Mouse (Mus musculus) liver, embryonic 12.5 days (tissue): ENCODE results near the gene Chl1. TPM values are rescaled to one million over a fixed set of nuclear protein-coding genes. Genes with fewer than 3 reads are reported as not detected.

Experiments
- ATAC-seq: fragments of 200-750 bp; cut with Nextera tagmentation; 2 replicates; pipeline ENCODE4 v1.8.0; 2017; ENCODE audit warnings: moderate number of reproducible peaks, mild to moderate bottlenecking, moderate library complexity
- H3K27ac ChIP-seq: fragments of 300-500 bp; sonication (generic); 2 replicates; pipeline ENCODE4 v1.5.1; 2016; ENCODE audit warnings: mild to moderate bottlenecking
- H3K27me3 ChIP-seq: fragments of 300-500 bp; sonication (generic); replicated peaks from 2 replicates; pipeline ENCODE4 v1.6.1; 2016; ENCODE audit warnings: mild to moderate bottlenecking, moderate library complexity
- H3K36me3 ChIP-seq: fragments of 300-500 bp; sonication (generic); 2 replicates; pipeline ENCODE4 v1.6.1; 2016; ENCODE audit warnings: mild to moderate bottlenecking, moderate library complexity
- H3K4me1 ChIP-seq: fragments of 300-500 bp; sonication (generic); 2 replicates; pipeline ENCODE4 v1.6.1; 2016
- H3K4me2 ChIP-seq: fragments of 300-500 bp; sonication (generic); 2 replicates; pipeline ENCODE4 v1.6.1; 2016; ENCODE audit warnings: mild to moderate bottlenecking, moderate library complexity
- H3K4me3 ChIP-seq: fragments of 300-500 bp; sonication (generic); 2 replicates; pipeline ENCODE4 v1.5.1; 2016; ENCODE audit warnings: mild to moderate bottlenecking, moderate library complexity
- H3K9ac ChIP-seq: fragments of 300-500 bp; sonication (generic); 2 replicates; pipeline ENCODE4 v1.6.1; 2016; ENCODE audit warnings: mild to moderate bottlenecking, moderate library complexity
- H3K9me3 ChIP-seq: fragments of 300-500 bp; sonication (generic); replicated peaks from 2 replicates; pipeline ENCODE4 v1.6.1; 2016; ENCODE audit warnings: mild to moderate bottlenecking, moderate library complexity
- WGBS: fragments of 180-500 bp; shearing (Covaris S2); methylation state at CpG from one replicate; pipeline ENCODE4 v1.1.7; 2016; ENCODE audit not compliant: insufficient replicate concordance; 5-methylcytosine and 5-hydroxymethylcytosine counted together
- polyA plus RNA-seq: library from polyadenylated mRNA; unstranded; fragments of >200 nt; fragmentation: Nextera tagmentation; extraction: Ambion mirVana; gene quantifications from 2 replicates; pipeline ENCODE4 v1.2.1, GENCODE M21; 2016

Chl1 gene
- 0.06 and 0.13 TPM in 2 replicates for polyA plus RNA-seq

DNA sequence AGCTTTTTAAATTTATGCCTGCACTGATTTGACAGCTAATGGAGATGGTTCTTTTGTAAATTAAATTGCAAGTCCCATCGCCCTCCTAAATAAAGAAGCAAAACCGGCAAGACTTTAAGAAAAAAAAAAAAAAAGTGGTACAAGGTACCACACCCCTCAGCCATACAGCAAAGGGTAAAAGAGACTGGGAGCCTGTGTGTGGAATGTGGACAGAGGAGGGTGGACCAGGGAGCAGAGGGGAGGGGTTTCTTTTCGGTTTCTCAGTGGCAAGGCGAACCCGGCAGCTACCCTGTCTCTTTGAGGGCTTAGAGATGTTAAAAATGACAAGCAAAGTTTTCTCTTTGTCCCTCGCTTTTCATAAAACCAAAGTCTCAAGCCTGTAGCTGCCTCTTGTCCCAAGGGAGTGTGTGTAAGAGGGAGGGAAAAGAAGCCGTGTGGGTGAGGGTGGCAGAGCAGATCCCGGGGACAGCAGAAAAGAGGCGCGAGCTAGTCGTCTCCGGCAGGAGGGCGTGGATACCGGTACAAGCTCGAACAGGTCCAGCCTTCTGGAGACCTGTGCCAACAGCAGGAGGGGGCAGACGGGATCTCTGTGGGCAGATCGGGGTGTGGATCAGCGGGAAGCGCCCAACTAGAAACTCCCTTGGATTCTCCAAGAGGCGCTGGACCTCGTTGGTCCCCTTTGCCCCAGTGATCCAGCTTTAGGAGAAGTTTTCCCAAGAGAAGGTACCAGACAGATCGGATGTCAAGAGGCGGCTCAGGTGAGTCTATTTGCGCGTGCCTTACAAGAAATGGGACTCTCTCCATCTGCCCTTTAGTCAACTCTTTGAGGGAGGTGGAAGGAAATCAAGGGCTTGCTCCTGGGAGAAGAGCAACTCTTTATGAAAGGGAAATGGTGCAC, at the start of gene Chl1:
Chl1 (plus strand) TSS at position 195 of the 898 bp plus-strand sequence.
- Histone ChIP-seq H3K27ac (no peak within 1 kb of the TSS), H3K4me3 (peak within 1 kb of the TSS; percentile 22), H3K4me2 (peak within 1 kb of the TSS; percentile 57), H3K27me3 (peaks cover 37% of the 10 kb centered on the region), H3K9ac (no peak within 1 kb of the TSS), H3K36me3 (no peaks in the 10 kb centered on the region), H3K4me1 (no peaks in the 10 kb centered on the region), H3K9me3 (no peaks in the 10 kb centered on the region)
- ATAC-seq, result no peak
- WGBS, result 6% methylated on average over 25 of the region's 25 CpGs

DNA sequence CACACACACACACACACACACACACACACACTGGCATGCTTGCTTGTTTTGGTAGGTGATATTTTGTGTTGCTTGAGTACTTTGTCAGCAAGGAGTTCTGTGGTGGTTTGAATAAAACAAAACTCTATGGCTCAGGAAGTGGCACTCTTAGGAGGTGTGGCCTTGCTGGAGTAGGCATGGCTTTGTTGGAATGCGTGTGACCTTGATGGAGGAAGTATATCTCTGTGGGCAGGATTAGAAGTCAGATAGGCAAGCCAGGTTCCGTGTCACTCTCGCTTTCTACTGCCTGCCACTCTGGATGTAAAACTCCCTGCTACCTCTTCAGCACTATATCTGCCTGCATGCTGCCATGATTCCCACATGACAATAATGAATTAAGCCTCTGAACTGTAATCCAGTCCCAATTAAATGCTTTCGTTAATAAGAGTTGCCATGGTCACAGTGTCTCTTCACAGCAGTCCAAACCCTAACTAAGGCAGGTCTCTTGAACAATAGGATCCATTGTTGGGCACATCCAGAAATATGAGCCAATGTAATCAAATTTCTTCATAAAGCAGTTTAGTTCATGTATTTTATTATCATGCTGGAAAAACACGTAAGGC, 44.8 kb upstream of the Chl1 start:
- Histone ChIP-seq H3K27ac (no peak overlapping the region), H3K4me2 (no peak overlapping the region), H3K36me3 (no peaks in the 10 kb centered on the region), H3K4me1 (no peaks in the 10 kb centered on the region), H3K9me3 (no peaks in the 10 kb centered on the region), H3K27me3 (no peaks in the 10 kb centered on the region), H3K9ac (no peak overlapping the region), H3K4me3 (no peak overlapping the region)
- no peak for ATAC-seq
- 38% methylated on average over 5 of the region's 5 CpGs for WGBS

DNA sequence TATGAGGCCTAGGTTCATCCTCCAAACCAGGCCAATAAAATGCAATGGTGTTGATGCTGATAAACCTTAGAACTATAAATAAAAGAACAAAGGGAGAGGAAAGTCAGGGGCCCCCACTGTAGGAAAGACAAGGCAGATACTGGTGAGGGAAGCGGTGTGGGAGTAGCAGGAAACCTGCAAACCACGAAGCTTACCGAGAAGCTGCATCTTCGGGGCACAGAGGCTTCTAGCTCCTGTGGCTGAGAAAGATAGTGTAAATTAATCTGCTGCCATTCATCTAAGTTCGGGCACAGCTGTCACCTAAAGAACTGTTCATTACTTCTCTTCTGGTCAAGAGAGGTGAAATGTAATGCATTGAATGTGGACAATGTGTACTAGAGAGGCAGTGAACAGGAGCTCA, 37.1 kb upstream of the Chl1 start:
- Histone ChIP-seq H3K9ac (no peak overlapping the region), H3K36me3 (no peaks in the 10 kb centered on the region), H3K4me2 (no peak overlapping the region), H3K27ac (no peak overlapping the region), H3K4me3 (no peak overlapping the region), H3K27me3 (no peaks in the 10 kb centered on the region), H3K4me1 (peaks cover 7% of the 10 kb centered on the region; the same call in 1 of the 2 replicates), H3K9me3 (no peaks in the 10 kb centered on the region)
- ATAC-seq, result peak; percentile 69
- WGBS, result 7% methylated on average over 5 of the region's 5 CpGs

DNA sequence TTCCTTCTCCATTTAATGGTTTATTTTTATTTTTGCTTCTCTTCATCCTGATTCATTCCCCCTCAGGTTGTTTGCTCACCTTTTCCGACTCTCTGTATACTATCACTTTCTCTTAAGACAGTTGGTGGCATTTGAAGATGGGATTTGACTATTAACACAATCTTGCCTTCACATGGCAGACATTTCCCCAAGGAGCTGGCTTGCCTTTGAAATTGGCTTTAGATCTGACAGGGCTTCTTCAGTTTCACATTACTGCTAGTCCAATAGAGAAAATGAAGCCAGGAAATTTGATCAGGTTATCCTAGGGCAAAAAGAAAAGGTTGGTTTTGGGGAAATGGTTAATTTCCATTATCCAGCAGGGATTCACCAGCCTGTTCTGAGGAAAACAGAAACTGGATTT, 23.2 kb upstream of the Chl1 start:
- Histone ChIP-seq H3K9me3 (no peaks in the 10 kb centered on the region), H3K4me1 (no peaks in the 10 kb centered on the region), H3K4me3 (no peak overlapping the region), H3K36me3 (no peaks in the 10 kb centered on the region), H3K9ac (no peak overlapping the region), H3K27me3 (no peaks in the 10 kb centered on the region), H3K4me2 (no peak overlapping the region), H3K27ac (no peak overlapping the region)
- ATAC-seq, result no peak
- 70% methylated on average over 1 of the region's 1 CpGs for WGBS

DNA sequence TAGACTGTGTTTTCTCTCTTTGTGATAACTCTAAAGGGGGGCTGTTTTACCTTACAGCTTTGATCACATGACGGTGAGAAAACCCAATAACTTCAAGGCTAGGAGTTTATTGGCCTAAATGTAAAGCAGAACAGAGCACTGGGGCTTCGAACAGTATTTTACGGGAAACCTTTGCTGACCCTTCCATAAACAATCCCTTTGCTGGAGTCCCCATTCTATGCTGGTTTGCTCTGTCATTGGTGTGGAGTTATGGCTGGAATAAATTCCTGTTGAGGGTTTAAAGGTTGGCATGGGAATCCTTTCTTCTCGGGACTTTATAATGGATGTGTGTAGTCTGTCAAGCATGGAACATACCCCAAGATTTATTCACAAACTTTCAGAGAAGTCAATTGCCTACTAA, 12.0 kb upstream of the Chl1 start:
- Histone ChIP-seq H3K9me3 (no peaks in the 10 kb centered on the region), H3K27me3 (no peaks in the 10 kb centered on the region), H3K36me3 (no peaks in the 10 kb centered on the region), H3K4me2 (no peak overlapping the region), H3K4me1 (no peaks in the 10 kb centered on the region), H3K4me3 (no peak overlapping the region), H3K9ac (no peak overlapping the region), H3K27ac (no peak overlapping the region)
- no peak for ATAC-seq
- WGBS, result 68% methylated on average over 4 of the region's 4 CpGs

DNA sequence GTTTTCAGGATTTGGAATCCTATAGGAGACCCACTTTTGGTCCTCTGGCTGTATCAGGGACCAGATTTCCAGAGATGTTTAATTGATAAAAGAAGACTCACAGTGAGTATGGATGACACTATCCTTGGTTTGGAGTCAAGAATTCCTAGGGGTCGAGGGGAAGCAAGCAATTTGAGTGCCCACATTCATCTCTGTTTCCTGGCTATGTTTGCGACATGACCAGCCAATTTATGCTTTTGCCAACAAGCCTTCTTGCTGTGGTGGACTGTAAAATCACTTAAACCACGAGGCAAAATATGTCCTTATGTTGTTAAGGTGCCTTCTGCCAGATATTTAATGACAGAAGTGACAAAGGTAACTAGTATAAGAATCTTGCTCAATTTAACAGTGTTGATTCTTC, 6.3 kb upstream of the Chl1 start:
- Histone ChIP-seq H3K27me3 (no peaks in the 10 kb centered on the region), H3K36me3 (no peaks in the 10 kb centered on the region), H3K4me3 (no peak overlapping the region), H3K4me2 (no peak overlapping the region), H3K9ac (no peak overlapping the region), H3K27ac (no peak overlapping the region), H3K4me1 (no peaks in the 10 kb centered on the region), H3K9me3 (no peaks in the 10 kb centered on the region)
- ATAC-seq, result no peak
- 41% methylated on average over 3 of the region's 3 CpGs for WGBS

DNA sequence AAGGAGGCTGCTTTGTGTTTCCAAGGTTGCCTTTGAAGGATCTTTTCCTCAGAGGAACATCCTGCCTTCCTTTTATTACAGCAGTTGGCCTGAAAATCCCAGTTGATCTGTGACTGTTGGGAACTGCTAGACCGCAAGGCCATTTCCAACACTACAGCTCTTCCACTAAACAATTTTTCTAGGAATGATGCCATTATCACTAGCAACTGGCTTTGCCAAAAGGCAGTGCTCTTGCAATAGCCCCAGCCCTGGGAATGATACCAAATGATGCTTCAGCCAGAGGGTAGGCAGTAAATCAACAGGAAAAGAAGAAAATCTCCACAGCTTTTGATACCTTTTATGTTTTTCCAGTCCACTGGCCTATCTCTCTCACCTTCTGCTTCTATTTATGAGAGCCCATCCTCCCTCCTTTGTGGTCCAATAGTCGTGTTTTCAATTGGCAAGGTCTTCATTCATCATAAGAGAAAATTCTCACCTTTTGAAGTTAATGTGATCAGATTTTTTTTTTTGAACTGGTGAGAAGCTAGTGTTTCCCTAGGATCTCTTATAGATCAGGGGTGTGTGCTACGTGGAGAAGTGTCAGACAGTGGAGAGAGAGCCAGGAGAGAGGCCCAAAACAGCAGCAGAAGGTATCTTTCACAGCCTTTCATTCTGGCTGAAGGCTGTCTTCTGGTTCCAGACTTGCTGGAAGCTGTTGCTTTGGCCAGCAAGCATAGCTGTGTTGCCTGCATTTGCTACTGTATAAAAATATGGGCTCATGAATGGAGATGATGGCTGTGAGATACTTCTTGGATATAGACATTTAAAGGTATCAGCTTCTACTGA, 2.4 kb upstream of the Chl1 start:
- ATAC-seq, result no peak
- WGBS, result 44% methylated on average over 3 of the region's 3 CpGs
- Histone ChIP-seq H3K36me3 (no peaks in the 10 kb centered on the region), H3K27me3 (peaks cover 30% of the 10 kb centered on the region), H3K9me3 (no peaks in the 10 kb centered on the region), H3K27ac (no peak overlapping the region), H3K4me3 (no peak overlapping the region), H3K4me2 (no peak overlapping the region), H3K9ac (no peak overlapping the region), H3K4me1 (no peaks in the 10 kb centered on the region)

DNA sequence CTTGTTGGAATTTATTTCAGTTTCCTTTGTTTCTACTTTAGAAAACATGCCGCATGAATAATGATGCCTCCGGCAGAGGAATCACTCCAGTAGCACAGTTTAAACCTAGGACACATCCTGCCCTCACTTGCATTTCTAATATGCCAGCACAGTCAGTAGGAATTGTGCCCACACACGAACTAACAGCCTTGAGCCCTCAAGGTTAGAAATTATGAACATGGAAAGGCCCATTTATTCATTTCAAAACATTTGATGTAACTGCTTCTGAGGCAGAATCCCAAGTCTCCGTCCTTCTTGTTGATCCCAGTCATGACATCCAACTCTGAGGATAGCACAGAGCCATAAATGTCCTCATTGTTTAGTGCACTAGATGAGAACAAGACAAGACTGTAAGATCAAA, 790 bp upstream of the Chl1 start:
- Histone ChIP-seq H3K4me1 (no peaks in the 10 kb centered on the region), H3K36me3 (no peaks in the 10 kb centered on the region), H3K9me3 (no peaks in the 10 kb centered on the region), H3K9ac (no peak overlapping the region), H3K27me3 (peaks cover 37% of the 10 kb centered on the region), H3K4me3 (no peak overlapping the region), H3K27ac (no peak overlapping the region), H3K4me2 (no peak overlapping the region)
- WGBS, result 59% methylated on average over 4 of the region's 4 CpGs
- no peak for ATAC-seq

DNA sequence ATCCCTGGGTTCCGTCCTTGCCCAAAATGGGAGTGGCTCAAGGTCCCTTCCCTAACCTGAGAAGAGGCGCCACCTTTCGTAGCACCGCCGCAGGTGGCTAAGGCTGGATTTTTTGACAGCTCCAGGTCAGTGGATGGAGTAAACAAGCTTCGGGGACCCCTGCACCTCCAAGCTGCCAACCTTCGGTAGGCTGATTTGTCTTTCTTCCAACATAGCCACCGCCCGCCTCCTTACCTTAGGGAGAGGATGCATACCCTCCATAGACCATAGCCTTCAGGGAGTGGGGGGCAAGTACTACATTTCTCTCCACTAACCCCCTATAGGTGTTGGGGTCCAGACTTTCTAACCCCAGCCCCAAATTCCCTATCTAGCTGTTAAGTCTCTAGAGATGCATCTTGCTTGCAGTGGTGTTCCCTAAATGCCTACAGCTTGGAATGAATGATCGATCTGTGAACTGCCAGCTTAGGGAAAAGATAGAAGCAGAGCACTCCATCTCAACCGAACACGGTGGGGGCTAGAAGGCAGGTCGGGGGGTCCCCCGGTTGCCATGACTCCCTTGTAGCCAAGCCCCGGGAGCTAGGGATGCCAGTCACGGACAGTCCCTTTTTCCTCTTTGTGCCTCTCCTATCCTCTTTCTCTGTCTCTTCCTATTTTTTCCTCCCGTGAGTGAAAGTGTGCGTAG, 1.0 kb downstream of the Chl1 start:
- Histone ChIP-seq H3K9ac (no peak overlapping the region), H3K36me3 (no peaks in the 10 kb centered on the region), H3K27ac (no peak overlapping the region), H3K27me3 (peaks cover 37% of the 10 kb centered on the region), H3K9me3 (no peaks in the 10 kb centered on the region), H3K4me2 (peak overlapping the region; percentile 57), H3K4me3 (peak overlapping the region; percentile 22), H3K4me1 (no peaks in the 10 kb centered on the region)
- no peak for ATAC-seq
- WGBS, result 8% methylated on average over 18 of the region's 18 CpGs

DNA sequence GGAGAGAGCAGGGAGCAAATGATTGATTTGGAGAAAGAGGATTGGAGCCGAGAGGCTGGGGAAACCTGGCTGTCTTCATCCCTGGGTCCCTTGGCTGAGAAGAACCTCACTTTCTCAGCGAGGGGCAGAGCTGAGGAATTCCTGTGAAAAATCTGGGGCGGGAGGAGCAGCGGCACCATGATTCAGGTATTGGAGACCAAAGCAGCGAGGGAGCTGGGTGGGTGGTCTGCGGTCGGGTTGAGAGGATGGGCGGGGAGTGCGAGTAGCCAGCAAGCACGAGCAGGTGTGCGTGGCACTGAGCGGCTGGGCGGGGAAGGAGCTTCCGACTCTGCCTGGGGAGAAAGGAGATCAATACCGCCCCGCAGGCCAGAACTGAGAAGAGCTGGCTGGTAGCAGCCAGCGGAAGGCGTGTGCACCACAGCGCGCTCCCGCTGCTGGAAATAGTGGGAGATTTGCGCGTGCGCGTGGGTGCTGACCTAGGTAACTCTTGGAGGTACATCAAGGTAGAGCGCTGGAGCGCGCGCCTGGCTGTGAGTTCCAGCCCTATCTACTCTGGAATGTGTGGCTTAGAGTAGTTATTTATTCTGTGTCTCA, 1.7 kb downstream of the Chl1 start:
- H3K27ac ChIP-seq, result no peak overlapping the region
- no peaks in the 10 kb centered on the region for H3K4me1 ChIP-seq
- peak overlapping the region; percentile 57 for H3K4me2 ChIP-seq
- WGBS, result 2% methylated on average over 29 of the region's 29 CpGs
- peak overlapping the region; percentile 21 for H3K4me3 ChIP-seq
- H3K9ac ChIP-seq, result no peak overlapping the region
- no peak for ATAC-seq
- H3K27me3 ChIP-seq, result peaks cover 37% of the 10 kb centered on the region
- no peaks in the 10 kb centered on the region for H3K36me3 ChIP-seq
- no peaks in the 10 kb centered on the region for H3K9me3 ChIP-seq

DNA sequence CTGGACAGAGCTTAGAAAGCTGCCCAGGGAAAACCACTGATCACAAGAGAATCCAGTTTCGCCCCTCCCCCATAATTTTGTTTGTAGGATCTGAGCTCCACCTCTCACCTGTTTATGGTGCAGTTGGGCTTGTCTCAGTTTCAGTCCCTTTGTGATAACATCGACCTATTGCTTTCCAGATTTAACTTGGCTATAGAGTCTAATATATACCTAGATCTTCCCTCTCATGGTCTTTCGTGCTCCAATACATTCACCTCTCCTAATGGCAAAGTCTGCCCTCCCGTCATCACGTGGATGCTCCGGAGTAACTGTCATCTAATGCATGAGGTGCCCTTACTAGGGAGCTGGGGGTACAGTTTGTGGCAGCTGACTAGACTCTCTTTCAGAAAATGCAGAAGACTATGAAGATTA, 2.5 kb downstream of the Chl1 start:
- peaks cover 37% of the 10 kb centered on the region for H3K27me3 ChIP-seq
- no peak overlapping the region for H3K4me2 ChIP-seq
- H3K36me3 ChIP-seq, result no peaks in the 10 kb centered on the region
- no peak overlapping the region for H3K4me3 ChIP-seq
- no peak overlapping the region for H3K27ac ChIP-seq
- H3K9ac ChIP-seq, result no peak overlapping the region
- H3K9me3 ChIP-seq, result no peaks in the 10 kb centered on the region
- WGBS, result 46% methylated on average over 6 of the region's 6 CpGs
- no peaks in the 10 kb centered on the region for H3K4me1 ChIP-seq
- ATAC-seq, result no peak
